Mouse (Mus musculus): ENCODE results near the gene Lrrc9.

Lrrc9 gene

DNA sequence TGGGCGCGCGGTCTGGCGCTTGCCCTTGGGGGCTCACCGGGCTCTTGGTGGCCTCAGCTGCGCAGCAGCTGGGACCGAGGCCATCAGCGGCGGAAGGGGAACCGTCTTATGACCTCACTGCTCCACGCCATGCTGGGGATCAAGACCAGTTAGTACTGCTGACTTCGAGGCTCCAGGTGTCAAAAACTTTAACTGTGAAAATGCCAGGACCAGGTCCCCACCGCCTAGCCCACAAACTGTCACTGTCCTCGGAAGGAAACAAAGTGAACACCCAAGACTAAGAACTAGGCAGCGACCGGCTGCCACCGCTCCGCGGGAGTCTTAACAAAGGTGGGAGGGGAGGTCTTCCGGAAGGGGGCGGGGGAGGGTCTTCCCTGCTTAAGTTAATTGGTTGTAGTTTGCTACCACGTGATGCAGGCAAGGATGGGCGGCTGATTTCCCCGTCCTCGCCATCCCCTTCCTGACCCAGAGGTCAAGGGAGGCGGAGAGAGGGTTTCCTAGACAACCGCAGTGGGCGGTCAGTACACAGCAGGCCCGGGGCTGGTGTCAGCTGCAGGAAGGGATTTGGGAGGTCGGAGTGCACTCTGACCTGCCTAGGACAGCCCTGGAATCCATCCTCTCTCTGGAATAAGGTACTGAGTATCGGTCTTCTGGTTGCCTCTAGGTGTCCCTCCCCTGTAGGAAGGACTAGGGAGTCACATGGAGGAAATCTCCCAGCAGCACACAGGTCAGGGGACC is at the start of gene Lrrc9:
Lrrc9 (plus strand) TSS at position 28 of the 738 bp plus-strand sequence.
- peak; percentile 26 to 28 for DNase-seq

DNA sequence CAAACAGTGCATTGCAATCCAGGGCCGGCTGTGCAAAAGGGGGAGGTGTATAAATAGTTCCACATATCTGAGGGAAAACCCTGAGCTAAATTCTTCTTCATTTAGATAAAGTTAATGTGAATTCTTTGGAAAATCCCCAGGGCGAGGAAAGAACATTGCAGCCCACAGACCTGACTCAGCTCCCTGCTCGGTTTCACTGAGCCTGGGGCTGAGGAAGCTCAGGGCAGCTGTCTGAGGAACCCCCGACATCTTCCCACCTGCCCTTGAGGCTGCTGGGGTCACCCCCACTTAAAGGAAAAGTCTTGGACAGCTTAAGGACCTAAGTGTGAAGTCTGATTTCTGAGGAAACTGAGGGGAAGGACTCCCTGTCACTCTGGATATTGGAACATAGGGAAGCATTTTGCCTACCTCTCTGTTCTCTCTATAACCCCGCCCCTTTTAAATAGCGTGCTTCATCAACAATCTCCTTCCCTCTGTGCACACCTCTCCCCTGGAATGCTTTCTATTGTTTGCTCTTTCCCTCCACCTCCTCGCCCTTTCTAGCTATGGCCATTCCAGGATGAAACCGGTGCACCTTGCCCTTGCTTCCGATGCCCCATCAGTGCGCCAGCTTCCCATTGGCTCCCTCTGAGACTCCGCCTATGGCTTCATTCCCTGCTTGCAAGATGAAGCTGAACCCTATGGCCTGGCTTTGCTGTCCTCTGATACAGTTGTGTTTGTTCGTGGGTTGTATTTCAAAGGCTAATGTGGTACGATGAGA is 48.4 kb upstream of the Lrrc9 start:
- DNase-seq: no peak

DNA sequence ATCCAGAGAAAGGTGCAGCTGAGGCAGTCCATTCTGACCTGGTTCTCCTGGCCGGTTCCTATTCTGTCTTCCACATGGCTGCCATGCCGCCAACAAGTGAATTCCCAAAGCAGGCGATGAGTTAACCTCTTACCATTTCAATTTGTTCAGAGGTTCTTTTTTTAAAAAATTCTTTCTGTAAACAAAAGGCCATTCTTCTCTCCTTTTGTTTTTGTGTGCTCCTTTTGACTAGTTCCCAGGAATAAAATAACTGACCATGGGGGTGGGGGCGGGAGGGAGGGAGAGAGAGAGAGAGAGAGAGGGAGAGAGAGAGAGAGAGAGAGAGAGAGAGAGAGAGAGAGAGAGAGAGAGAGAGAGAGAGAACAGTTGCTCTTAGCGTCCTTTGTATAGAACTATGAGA is 36.6 kb upstream of the Lrrc9 start:
- DNase-seq: no peak

DNA sequence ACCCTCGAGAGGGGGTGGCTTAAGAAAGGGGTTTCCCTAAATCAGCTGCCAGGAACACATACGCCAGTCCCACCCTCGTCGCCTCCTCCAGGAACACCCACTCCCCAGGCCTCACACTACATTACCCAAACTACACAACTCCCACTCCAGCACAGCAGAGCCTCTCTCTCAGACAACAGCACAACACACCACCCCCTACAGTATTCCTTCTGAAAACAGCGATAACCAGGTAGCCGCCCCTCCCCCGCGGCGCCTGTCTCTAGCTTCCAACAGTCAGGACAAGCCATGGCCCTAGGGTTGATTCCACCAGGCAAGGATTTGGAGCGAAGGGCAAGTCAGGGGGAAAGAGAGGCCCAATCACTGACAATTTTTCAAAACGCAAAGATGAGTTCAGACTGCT is 34.5 kb upstream of the Lrrc9 start:
- no peak for DNase-seq

DNA sequence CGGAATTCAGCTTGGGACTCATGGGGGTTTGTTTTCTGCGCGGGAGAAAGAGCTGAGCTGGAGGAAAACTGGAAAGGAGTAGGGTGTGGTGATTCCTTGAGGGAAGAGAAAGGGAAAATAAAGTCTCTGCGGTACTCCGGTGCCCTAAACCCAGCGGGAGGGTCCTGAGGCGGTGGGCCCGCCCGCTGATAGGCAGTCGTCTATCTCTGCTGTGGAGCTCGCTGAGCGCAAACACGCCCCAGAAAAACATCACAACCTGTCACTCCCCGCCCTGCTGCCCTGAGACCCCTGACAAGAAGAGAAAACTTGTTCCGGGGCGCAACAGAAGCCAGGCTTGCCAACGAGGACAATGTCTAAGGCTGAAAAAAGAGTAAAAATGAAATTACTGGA is 34.0 kb upstream of the Lrrc9 start:
- no peak for DNase-seq

DNA sequence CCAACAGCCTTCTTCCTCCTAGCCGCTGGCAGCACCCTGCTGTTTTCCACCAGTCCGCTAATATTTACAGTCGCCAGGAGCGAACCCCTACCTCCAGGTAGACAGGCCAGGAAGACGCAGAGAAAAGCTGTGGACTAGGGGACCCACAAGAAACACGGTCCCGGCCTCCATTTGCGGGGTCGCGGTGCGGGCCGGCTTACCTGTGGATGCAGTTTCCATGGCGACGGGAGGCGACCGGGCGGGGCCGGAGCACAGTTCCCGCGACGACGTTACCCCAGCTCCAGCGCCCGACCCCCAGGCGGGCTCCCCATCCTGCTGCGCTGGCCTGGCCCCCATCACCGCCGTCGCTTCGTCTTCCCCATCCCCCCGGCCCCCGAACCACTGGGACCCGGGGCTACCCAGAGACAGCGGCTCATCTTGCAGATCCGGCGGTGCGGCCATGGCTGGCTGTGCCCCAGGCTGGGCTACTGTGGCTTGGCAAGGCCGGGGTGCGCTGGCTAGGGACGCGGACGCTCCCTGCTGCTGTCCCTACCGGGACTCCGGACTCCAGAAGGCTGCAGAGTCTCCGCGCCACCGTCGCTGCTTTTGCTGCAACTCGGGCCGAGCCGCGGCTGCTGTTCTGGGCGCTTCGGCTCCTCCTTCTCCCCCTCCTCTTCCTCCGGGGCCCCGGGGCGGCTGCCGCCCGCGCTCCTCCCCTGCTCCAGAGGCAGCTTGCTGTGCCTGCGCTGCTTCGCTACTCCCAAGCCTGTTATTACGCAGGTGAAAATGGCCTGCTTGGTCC is 33.4 kb upstream of the Lrrc9 start:
- DNase-seq: peak in 1 of 2 experiments; percentile 3

DNA sequence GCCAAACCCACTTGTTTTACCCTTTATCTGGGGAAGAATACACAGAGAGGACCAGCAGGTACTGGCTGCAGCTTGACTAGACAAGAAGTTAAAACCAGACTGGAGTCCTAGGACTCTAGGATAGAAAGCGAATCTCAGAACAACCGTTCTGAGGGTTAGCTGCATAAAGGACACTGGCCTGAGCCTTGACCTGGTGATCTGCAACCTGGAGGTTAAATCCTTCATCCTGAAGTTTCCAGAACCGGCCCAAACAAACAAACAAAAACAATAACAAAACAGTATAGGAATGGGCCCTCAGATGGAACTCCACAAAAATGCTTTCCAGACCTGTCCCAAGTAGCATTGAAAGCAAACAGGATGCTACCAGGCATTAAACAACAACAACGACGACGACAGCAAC is 32.7 kb upstream of the Lrrc9 start, which contains the start of gene Rtn1:
Rtn1 (minus strand) TSS at position 101 of the 400 bp plus-strand sequence.
- DNase-seq: no peak

DNA sequence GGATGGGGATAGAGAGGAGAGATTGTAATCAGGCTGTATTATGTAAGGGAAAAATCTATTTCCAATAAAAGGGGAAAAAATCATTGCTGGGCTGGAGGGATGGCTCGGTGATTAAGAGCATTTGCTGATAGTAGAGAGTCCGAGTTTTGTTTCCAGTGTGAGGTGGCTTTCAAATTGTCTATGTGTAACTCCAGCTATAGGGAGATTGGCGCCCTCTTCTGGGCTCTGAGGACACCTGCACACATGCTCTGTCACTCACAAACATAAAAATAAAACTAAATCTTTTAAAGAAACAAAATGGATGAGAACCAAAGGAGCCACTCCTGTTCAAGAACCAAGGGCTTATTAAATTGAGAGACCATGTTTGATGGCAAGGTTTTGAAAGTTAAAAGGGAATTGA is 23.9 kb upstream of the Lrrc9 start:
- no peak for DNase-seq

DNA sequence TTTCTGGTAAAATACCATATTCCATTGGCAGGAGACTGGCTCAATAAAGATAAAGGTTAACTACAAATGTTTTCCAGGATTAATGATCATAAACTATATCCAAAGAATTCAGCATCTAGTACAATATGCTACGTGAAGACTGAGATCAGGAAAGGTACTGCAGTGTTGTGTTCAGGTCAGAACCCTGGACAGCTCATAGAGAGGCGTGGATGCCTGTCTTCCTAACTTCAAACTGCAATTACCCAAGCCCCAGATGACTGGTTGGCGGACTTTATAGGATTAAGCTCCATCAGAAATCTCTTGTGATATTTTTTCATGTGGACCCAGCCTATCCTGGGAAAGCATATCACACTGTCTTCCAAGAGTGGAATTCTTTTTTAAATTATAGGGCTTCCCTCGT is 19.0 kb upstream of the Lrrc9 start:
- DNase-seq: no peak

DNA sequence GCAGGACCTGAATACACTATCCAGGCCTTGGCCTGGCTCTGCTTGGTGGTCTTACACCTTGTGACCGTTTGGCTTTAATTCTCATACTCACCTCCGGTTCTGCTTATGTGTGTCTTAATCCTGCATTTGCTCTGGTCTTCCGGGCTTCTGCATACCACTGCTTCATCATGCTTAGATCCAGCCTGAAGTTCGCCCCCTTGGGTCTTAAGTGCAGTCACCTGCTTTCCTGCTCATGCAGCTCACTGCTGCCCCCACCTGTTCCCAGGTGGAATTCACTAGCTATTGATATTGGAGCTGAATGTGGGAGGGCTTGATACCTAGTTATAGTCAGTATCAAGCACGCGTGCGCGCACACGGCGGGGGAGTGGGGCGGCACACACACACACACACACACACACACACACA is 13.9 kb upstream of the Lrrc9 start:
- peak; percentile 15 to 16 for DNase-seq

DNA sequence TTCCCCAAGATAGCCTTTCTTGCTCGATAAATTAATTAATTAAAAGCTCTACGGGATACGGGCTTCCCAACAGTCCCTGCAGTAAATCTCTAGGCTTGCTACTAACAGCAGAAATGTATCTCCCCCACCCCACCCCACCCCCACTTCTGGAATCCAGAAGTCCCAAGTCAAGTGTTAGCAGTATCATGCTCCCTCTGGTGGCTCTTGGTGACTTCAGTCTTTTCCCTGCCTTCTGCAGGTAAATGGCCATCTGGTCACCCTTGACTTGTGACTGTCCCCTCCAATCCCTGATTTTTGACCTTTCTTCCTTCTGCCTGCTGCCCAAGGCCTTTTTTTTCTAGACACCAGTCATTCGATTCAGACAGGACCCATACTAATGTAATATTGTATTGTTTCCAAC is 9.5 kb upstream of the Lrrc9 start:
- DNase-seq: no peak

DNA sequence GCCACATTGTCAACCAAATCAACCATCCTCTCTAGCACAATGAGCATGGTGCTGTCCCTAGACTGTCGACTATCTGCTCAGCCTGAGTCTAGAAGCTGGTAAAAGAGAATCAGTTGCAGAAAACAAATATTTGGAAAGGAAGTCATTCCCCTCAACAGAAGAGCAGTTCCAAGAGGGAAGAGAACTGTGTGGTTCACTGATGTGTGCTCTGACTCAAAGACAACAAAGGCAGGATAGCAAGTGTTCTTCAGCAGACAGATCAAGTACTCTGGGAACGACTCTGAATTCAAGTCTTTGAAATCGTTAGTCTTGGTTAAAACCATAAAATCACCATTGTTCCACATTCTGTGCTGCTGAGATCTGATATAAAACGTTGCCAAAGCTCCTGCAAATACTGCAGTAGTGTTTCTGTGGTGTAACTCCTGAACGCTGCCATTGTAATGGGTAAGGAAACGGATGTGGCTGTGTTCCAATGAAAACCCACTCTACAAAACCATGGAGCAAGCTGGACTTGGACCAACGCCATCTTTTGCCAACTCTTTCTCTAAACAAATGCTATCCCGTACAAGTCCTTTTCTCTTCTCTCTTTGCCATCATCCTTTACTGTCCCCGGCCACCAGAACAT is 8.3 kb upstream of the Lrrc9 start:
- DNase-seq: no peak

DNA sequence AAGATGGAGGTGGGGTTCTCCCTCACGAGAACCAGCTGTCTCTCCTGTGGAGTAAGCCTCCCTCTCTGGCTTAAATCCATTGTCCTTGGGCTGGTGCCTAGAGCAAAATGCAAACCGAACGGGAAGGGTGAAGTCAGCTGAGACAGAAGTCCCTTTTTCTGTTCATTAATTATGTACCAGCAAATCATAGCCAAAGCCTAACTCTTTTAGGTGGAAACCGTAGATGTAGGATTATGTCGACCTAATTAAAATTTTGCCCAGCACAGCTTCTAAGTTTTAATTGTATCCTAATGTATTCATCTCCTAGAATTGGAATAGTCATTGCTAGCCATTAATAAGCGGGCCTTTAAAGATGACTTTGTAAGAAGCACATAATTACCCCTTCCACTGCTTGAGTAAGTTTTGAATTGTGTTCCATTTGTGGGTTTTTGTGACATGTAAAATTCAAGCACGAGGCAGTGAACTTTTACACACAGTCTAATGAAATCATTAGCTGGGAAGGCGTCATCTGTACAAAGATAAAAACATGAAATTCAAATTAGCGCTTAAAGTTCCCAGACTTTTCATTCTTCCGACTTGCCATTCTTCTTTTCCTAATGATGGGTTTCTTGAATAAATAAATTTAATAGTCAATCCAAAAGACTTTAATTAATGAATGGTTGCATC is 3.9 kb upstream of the Lrrc9 start:
- DNase-seq: no peak

DNA sequence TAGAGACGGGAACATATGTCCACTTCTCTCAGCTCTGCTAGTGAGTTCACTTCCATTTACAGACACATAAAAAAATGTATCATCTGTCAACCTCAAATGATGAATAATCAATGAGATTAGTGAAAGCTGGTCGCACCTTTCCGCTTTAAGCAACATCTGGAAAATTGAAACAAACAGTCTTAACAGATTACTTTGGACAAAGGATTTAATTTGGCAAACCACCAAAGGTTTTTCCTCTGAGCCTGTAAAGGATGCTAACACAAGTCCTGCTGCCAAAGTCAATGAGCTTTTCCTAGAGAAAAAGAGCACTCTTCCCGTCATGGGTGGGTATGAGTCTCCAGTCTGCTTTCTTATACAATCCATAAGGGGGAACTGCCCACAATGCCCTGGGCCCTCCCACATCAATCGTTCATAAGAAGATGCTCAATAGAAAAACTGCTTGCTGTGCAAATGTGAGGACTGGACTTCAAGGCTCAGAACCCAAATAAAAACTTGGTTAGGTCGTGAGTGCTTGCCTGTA is 2.6 kb upstream of the Lrrc9 start:
- no peak for DNase-seq

DNA sequence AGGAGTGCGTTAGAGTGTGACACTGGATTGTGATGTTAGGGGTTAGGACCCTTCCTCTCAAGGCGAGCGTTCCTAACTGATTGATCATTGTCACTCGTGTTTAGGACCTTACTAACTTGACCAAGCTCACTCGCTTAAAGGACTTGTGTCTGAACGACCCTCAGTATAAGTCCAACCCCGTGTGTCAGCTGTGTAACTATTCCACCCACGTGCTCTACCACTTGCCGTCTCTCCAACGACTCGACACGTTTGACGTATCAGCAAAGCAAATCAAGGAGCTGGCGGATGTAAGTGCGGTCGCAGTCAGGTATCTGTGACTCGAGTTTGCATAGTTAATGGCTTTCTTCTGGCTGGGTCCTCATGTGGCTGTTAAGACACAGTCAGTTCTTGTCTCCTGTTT is 12.3 kb downstream of the Lrrc9 start:
- DNase-seq: no peak

DNA sequence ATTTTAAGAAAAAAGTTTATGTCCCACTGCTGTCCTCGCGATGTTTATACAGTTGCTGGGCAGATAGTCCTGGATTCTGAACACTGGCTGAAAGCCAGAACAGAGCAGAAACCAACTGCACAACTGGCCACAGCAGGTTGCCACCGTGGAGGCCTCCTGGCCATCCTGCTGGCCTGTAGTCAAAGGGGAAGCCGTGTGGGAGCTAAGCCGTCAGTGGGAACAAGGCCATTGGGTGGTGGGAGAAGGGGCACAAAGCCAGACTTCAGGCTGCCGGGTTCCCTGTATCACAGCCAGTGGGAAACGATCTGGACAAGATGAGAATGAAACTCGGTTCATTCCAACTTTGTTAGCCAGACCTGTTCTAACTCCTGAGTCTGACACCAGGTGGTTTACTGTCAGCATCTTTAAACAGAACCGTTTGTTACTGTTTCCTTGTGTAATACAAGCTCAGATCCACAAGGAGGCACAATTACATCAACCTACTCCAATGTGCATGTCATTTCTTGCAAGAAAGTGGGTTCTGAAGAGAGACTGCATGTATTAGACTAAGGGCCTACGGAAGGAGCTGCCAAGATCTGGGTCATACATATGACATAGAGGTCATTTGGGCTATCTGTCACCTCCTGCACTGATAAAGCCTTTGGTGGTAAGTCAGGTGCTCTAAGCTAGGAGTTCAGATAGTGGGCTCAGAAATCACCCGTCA is 19.7 kb downstream of the Lrrc9 start:
- no peak for DNase-seq

DNA sequence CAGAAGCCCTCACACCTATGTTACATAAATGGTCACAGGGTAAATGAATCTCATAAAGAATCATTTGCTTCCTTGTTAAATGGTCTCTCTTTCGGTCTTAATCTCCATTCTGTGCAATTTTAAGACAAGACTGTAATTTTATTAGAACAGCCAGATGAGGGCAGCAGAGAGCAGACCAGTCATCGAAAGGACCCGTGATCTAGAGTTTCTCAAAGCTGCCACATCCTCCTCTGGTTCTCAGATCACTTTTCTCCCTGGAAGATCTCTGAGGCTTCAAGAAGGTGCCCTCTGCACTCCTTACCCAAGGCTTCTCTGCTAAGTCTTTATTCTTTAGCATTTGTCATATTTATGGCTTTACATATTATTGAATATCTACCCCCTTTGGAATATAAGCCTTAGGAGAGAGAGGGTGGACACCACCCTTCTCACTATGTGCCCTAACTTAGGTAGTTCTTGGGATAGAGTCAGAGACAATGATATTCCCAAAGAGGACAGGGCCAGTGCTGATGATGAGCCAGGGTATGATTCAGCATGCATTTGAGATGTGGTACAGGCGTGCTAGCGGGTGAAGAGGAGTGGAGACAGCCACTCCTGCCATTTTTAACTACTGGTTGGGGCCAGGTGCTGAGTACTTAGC is 20.3 kb downstream of the Lrrc9 start:
- no peak for DNase-seq

DNA sequence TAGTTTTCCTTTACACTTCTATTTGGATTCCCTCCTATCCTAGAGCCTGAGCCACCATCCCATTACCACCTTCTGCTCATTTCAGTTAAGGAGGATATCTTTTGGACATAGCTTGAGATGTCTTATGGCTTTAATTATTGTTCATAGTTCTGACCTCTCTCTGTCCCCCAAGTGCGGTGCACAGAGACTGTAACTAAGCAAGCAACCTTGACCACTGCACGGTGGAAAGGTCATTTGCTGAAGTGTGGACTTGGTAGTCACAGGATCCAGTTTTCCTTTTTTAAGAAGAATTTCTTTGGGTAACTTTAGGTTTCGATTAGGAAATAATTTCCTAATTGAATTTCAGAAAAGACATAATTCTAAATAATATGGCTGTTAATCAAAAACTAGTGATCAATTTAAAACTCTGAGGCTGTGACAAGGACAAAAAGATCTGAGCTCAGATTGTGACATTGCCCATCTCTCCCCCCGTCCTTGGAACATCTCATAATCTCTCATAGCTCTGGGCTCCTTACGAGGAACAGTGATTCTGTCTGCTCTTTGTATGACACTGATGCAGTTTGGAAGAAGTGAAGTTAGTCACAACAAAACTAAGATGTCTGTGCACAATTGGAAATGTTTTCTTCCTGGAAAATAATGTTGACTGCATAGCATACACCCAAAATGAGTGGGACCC is 24.3 kb downstream of the Lrrc9 start:
- no peak for DNase-seq

DNA sequence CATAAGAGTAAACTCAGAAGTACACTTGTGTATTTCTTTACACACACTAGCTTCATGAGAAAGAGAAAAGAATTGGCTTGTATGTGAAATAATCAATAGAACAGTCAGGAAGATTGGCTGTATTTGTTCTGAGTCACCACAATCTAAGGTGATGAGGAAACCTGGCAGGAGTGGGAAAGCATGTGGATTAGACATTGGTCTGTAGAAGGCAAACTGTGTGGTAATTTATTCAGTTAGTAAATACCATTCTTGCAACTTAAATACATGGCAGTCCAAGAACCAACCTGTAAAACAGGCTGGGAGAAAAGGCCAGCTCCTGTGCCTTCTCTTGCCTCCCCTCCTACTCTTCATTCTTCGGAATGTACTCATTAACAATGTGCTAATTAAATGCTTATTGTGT is 25.6 kb downstream of the Lrrc9 start:
- no peak for DNase-seq

DNA sequence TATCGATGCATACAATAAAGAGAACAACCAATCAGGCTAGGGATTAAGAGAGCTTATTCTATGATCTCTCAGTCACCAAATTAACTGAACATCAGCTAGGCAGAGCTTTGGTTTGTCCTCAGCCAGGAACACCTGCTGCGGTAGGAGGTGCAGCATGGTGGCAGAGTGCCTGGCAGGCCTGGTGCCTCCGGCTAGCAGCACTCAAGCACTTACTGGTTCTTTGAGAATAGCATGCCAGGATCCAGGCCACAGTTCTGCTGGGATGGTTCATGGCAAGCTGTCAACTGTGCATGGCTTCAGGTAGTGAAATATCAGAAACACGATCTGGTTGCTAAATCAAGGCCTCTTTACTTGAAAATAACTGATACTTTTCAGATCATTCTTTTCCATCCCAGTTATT is 26.1 kb downstream of the Lrrc9 start:
- no peak for DNase-seq
